Mouse (Mus musculus) gastrocnemius, postnatal 36 days (tissue): ENCODE results near the gene Apobec1. TPM values are rescaled to one million over a fixed set of nuclear protein-coding genes. Genes with fewer than 3 reads are reported as not detected.
"Not testable (repeated sequence)": the region's sequence is repeated elsewhere in the genome, so short reads cannot be mapped to it uniquely, and the experiment has no call there.

Experiments
- DNase-seq, 2 experiments: peaks; one replicate each; pipeline ENCODE4 v3.0.0; 2022
- intact Hi-C: fragments of 180-260 bp; cut with DNase I; formaldehyde crosslinking; loops from one replicate; pipeline ENCODE4 v1.15.1; 2025
- total RNA-seq, 2 experiments: library from RNA; stranded (reverse); gene quantifications; 2 replicates each; pipeline ENCODE4 v1.2.3; 2021

The Apobec1 gene
- total RNA-seq, 2 experiments from 2014 or later = 2.1 TPM

DNA sequence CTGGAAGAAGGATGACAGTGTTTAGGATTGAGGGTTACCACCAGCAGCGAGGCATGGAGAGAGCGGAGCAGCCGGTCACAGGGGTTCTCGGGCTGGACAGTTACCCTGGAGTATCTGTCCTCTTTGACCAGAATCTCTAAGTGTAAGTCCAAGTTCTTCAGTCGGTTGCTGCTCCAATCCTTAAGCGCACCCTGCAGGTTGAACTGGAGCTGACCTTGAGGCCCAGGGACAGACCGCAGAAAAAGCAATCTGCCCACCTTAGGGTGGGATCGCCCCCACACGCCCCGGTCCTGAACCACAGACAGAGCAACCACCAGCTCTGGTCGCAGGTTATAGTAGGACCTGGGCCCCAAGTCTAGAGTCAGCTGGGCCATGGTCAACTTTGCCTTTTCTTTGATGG, 4.4 kb upstream of the Apobec1 start:
- intact Hi-C loops = no loop called here

DNA sequence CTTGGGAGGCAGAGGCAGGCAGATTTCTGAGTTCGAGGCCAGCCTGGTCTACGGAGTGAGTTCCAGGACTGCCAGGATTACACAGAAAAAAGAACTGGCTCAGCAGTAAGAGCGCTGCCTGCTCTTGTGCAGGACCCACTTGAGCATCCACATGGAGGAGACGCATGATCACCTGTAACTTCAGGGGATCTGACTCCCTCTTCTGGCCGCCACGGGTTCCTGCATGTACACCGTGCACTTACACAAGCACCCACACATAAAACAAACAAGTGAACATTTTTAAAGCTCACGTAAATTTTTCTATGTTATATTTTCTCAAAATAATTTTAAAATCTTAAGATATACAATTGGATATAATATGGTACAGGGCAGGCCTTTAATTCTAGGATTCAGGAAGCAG, 3.2 kb upstream of the Apobec1 start:
- DNase-seq = no peak
- intact Hi-C loops = no loop called here

More for the DNA sequence above, 4.4 kb upstream of the Apobec1 start:
- DNase-seq = no peak

DNA sequence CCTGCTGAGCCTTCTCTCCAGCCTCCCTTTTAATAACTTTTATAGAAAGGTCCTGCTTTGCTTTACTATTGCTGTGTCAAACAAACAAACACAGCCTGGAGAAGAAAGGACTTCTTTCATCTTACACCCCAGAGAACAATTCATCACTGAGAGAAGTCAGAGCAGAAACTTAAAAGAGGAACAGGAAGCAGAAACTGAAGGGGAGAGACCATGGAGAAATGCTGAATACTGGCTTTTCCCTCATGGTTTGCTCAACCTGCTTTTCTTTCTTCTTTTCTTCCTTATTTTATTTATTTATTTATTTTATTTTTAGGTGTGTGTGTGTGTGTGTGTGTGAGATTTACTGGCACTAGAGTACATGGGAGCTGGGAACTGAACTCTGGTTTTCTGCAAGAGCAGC, 2.0 kb upstream of the Apobec1 start:
- no peak for DNase-seq

DNA sequence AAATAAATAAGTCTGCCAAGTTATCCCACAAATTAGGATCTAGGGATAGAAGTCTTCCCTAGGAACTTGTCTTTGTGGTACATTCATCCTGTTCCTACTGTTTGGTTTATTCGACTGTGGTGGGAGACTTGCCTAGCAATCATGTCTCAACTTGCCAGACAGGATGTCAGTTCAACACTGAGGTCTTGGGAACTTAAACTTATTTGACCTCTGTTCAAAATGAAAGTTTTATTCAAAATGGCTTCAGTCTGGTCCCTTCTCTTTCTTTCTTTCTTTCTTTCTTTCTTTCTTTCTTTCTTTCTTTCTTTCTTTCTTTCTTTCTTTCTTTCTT, 713 bp upstream of the Apobec1 start:
- no peak for DNase-seq
- intact Hi-C loops = no loop called here

More for the DNA sequence above, 2.0 kb upstream of the Apobec1 start:
- intact Hi-C loops = no loop called here

DNA sequence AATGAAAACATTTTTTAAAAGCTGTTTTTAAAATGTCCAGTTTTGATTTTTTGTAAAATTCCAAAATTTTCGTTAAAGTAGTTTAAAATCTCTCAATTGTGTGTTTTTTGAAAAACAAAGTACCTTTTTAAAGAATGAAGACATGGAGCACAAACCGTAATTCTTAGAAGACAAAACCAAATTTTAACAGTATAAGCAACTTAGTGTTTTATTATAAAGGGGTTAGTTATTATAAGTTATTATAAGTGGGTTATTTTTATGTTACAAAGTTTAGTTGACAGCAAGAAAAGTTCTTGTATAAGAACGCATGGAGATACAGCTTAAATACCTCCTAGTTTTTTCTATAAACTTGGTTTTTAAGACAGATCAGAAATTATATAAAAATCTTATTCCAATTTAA, 629 bp downstream of the Apobec1 start:
- intact Hi-C loops = no loop called here
- DNase-seq = no peak

DNA sequence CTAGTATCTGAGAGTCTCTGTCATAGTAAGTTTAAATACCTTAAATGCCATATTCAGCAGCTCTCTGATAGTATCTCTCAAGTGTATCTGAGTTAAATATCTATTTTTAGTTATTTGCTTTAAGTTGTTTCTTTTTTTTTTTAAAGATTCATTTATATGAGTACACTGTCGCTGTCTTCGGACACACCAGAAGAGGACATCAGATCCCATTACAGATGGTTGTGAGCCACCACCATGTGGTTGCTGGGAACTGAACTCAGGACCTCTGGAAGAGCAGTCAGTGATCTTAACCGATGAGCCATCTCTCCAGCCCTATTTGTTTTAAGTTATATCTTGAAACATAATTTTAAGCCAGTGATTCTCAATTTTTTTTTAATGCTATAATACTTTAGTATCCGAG, 1.2 kb downstream of the Apobec1 start:
- DNase-seq = no peak
- intact Hi-C loops = no loop called here

DNA sequence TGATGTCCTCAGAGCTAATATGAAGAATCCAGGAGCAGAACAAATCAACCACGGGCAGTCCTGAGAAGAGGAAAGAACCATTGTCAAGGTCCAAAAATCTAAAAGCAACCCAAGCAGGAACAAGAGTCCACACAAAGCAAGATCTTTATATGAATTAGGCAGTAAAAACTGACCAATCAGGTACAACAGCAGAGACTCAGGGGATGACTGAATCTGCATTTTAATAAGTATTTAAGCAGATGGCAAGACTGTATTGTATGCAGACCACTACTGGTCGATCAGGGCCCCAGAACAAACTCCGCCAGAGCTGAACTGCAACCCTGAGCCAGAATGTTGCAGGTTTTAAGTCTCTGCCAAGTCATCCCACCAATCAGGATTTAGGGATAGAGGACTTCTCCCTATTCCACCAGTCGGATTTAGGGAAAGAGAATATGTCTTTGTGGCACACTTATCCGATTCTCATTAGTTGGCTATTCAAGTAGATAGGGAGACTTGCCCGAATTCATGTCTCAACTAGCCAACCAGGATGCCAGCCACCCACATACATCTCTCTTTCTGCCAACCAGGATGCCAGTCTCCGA, 2.1 kb downstream of the Apobec1 start:
- no peak for DNase-seq
- intact Hi-C loops = no loop called here

DNA sequence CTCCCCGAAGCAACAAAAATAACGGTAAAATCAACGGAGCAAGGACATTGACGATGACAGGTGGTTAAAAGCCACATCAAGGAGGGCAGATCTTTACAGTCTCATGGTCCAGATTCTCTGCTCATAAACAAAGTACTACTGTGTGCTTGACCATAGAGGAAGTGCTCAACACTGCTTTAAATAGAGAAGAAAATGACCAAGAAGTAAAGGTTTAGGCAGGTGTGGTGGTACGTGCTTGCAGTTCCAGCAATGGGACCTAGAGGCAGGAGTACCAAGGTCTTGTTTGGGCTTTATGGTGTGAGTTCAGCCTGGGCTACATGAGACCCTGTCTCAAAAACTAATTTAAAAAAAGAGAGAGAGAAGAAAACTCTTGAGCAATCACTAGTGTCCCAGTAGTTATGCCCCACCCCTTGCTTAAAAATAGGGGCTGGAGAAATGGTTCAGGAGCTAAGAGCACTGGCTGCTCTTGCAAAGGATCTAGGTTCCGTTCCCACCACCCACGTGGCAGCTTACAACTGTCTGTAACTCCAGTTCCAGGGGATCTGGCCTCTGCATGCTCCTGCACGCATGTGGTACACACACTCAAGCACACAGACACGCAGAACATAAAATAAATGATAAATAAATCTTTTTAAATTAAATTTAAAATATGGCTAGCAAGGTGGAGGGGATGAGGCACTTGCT, 3.0 kb downstream of the Apobec1 start:
- no peak for DNase-seq

DNA sequence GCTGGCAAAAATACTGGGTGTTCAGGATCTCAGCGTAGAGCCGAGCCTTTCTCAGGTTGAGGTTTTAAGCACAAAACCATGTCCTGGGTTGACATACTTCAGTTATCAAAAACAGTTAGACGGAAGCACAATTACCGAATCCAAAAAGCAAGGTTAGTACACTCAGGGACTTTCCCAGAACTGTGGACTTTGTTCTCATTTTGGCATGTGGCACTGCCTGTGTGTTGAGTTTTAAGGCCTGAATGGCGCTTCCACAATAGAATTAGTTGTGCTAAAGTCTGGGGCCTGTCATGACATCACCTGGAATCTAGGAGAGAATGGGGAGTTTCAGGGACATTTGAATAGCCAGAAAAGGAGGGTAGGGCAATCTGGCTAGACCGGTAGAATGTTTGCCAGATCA, 3.8 kb downstream of the Apobec1 start:
- DNase-seq = no peak
- intact Hi-C loops = no loop called here

More for the DNA sequence above, 3.0 kb downstream of the Apobec1 start:
- intact Hi-C loops = no loop called here

DNA sequence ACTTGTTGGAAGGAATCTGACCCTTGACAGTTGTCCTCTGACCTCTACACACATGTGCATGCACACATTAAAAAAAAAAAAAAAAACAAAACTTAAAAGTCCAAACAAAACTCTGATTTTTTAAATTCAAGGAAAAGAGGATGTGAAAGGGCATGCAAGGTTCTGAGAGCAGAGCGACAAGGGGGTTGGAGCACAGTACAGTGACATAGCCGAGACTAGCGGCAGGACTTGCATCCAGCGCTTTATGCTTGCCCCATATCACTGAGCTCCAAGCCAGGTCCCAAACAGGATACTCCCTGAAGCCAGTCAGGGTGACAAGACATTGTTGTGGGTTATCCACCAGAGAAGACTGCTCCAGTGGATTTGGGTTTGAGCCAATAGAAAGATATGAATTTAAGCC, 4.2 kb downstream of the Apobec1 start:
- intact Hi-C loops = no loop called here
- no peak for DNase-seq

DNA sequence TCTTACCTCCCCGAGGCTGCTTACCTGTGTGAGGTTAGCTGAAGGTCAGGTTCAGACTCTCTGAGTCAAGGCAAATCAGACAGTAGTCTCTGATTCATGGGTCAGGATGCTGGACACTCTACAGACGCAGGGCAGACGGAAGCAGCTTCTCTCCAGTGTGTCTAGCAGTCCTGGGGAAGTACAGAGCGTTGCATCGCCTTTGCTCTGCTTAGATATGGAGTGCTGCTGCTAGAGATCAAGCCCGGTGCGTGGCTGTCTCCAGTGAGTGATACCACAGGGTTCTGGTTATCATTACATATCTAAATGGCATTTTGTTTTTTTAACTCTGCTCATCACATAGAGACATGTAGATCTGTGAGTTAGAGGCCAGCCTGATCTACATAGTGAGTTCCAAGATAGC, 5.6 kb downstream of the Apobec1 start:
- no peak for DNase-seq
- intact Hi-C loops = no loop called here

DNA sequence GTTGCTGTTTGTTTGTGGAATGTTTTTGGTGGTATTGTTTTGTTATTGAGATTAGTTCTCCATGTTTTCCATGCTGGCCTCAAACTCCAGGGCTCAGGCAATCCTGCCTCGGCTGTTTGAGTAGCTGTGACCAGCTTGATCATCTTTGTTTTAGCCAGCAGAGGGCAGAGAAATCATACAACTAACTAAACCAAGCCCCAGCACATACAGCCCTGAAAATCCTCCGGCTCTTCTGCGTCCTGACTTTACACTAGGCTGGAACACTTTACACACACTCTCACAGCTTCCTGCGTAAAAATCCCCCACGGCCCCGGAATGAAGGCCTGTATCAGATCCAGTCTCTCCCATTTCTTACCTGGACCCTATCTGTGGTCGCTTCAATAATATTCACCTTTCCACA, 6.6 kb downstream of the Apobec1 start:
- no peak for DNase-seq
- intact Hi-C loops = no loop called here

DNA sequence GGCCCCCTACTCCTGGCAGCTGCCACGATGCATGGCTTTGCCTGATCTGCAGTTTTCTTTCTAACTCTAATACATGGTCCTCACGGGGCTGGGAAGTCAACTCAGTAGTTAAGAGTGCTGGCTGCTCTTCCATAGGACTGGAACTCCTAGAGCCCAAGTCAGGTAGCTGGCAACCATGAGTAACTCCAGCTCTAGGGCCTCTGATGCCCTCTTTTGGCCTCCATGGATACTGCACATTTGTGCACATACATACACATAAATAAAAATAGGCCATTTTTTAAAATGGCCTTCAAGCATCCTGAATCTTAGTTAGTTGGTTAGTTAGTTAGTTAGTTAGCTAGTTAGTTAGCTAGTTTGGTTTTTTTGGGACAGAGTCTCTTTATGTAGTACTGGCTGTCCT, 9.3 kb downstream of the Apobec1 start:
- intact Hi-C loops = no loop called here
- no peak for DNase-seq

DNA sequence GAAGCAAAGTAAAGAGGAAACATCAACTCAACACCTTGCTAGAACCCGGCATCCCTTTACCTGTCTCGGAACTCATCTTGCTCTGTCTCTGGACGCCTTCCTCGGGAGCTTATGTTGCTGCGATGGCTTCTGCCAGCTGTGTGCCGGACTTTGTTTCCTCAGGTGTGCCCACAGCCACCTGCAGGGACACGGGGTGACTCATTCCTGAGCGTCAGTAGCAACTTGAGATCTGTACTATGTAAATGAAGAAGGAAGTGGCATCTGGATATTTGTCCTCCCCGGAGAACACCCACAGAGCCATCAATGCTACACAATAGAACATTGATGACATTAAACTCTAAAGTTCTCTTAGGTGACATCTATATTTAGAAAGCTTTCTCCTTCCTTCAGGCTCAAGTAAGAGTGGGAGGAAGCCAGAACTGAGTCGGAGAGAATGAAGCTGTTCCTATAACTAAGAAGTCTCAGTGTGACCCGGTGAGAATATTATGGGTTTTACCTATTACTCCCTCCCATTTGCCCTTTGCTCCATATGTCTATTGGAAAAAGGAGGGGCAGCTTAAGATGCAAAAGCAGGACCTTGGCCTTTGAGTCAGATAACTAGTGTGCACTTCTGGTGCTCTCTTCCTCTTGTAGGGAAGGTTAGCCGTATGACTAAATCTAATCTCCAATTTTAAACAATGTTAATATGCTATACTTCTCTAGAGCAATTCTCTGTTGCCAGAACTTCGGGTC, 11.1 kb downstream of the Apobec1 start:
- intact Hi-C loops = no loop called here
- DNase-seq = no peak

DNA sequence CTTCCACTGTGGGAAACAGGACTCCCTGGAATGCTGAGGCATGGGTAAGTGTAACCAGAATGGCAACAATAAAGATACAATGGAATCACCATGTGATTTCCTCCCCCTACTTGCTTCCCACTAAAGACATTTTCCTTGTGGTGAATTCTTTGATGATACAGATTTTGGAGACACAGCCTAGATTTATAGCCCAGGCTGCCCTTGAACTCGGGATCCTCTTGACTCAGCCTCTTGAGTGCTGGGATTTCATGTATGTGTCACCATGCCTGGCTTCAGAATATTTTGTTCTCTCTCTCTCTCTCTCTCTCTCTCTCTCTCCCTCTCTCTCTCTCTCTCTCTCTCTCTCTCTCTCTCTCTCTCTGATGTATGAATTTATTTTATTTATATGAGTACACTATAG, 23.2 kb downstream of the Apobec1 start:
- intact Hi-C loops = no loop called here

DNA sequence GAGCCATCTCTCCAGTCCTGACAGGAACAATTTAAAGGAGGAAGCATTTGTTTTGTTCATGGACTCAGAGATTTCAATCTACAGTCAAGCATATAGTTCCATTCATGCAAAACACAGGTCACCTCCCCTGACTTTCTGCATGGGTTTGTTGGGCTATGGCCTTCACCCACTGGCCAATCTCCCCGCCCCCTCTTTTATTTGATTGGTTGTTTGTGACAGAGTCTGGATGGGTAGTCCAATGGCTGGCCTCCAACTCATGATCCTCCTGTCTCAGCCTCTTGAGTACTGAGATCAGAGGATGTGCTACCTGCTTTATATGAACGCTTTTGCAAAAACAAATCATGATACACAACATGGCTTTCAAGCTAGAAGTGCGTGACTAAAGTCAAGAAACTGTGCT, 25.2 kb downstream of the Apobec1 start:
- DNase-seq = no peak
- intact Hi-C loops = no loop called here

More for the DNA sequence above, 23.2 kb downstream of the Apobec1 start:
- no peak for DNase-seq

DNA sequence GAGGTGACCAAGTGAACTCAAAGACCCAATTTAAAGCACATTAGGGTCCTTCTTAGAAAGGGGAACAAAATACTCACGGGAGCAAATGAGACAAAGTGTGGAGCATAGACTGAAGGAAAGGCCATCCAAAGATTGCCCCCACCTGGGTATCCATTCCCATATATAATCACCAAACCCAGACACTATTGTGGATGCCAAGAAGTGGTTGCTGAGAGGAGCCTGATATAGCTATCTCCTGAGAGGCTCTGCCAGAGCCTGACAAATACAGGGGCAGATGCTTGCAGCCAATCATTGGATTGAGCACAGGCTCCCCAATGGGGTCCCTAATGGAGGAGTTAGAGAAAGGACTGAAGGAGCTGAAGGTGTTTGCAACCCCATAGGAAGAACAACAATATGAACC, 27.2 kb downstream of the Apobec1 start:
- intact Hi-C loops, DNase-seq: not testable (repeated sequence)

DNA sequence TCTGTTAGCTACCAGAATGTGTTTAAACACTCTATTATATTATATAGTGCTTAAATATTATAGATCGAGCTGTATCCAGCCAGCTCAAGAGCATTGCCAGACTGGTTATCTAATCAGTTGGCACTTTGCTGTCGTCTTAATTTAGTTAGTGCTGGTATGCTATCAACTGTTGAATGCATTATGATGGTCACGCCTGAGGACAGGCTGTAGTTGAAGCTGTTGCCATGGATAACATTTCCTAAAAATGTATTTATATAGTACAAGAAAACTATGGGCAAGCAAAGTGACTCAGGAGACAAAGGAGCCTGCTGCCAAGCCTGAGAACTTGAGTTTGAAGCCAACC, 30.7 kb downstream of the Apobec1 start:
- DNase-seq = no peak
- intact Hi-C loops = no loop called here

DNA sequence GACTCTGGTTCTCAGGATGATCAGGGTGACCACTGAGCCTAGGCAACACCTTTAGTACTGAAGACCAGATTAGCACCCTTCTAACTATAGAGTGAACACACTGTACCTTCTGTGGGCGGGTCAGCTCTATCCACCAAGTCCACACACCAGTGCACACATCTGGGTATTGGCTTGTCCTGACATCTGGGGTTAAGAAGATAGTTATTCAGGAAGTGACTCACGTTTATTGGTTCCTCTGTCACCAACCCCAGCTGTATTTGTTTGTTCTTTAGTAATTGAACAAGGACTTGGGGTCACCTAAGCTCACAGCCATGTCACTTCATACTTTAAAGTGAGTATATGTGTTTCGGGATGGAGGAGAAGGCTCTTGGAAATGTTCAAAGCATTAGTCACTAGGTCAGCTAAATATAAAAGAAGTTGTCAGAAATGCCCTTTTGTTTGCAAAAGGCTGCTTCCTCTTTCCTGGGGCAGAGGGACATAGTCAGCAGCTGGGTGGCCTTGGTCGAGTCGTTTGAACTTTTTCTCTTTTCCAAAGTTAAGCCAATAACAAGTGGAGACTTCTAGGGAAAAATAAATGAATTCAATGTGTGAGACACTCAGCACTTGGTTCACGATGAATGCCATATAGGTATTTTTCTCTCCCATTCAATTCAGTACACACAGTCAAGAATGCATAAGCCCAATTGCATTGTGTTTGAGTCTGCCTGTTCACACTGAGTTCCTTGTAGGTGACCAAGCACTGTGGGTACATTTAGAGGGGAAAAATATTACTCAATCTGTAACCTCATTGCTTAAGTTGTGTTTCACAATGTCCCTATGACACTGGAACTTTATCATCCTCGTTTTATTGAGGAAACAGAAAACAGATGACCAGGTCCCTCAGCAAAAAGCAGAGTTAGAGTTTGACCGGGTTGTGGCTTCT, 31.3 kb downstream of the Apobec1 start:
- intact Hi-C loops = no loop called here
- DNase-seq = no peak

DNA sequence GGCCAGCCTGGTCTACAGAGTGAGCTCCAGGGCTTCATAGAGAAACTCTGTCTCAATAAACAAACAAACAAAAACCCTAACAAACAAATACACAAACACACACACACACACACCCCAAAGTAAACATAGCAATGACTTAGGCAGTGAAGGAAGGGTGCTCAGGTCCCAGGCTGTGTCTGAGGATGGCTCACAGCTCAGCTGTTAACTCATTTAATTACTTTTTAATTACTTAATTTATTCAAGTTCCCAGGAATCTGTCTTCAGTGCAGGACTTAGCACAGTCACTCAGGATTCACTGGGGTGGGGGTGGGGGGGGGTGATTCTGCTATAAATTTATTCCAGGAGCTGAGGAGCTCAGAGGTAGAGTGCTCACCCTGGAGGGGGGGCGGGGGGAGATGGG, 32.5 kb downstream of the Apobec1 start:
- no peak for DNase-seq
- intact Hi-C loops = no loop called here

DNA sequence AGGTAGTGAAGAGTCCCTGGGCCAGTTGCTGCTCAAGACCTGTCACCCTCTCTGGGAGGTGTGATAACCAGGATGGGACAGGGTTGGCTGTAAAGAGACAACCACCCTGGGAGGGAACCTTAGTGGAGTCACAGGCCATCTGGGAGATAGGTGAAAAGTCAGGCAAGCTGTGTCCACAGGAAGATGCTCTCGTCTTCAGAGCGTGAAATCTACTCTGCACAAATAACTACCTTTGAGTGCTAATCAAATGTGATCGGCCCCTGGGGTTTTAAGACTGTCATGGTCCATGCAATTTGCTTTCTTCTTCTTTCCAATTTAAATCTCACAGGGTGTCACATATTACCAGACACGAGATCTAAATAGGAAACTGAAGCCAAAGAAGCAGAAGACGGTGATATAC, 33.1 kb downstream of the Apobec1 start:
- no peak for DNase-seq
- intact Hi-C loops = no loop called here
